Mouse (Mus musculus) heart, embryonic 11.5 days (tissue): ENCODE results near the gene Dad1. TPM values are rescaled to one million over a fixed set of nuclear protein-coding genes. Genes with fewer than 3 reads are reported as not detected.

ENCODE experiments used
- ATAC-seq: fragments of 200-750 bp; cut with Nextera tagmentation; replicated peaks from 2 replicates; pipeline ENCODE4 v1.8.0; 2017; ENCODE audit warnings: moderate library complexity; ENCODE audit not compliant: insufficient number of reproducible peaks, low FRiP score, low TSS enrichment
- H3K27ac ChIP-seq: fragments of 300-500 bp; sonication (generic); 2 replicates; pipeline ENCODE4 v1.5.1; 2014; ENCODE audit warnings: mild to moderate bottlenecking, low read depth, low read length
- H3K27me3 ChIP-seq: fragments of 300-500 bp; sonication (generic); 2 replicates; pipeline ENCODE4 v1.6.1; 2014; ENCODE audit warnings: mild to moderate bottlenecking, low read length, mixed read lengths; ENCODE audit not compliant: control insufficient read depth, insufficient read depth
- H3K36me3 ChIP-seq: fragments of 300-500 bp; sonication (generic); 2 replicates; pipeline ENCODE4 v1.6.1; 2014; ENCODE audit warnings: mild to moderate bottlenecking, low read length, moderate library complexity, mixed read lengths; ENCODE audit not compliant: control insufficient read depth, insufficient read depth
- H3K4me1 ChIP-seq: fragments of 300-500 bp; sonication (generic); 2 replicates; pipeline ENCODE4 v1.6.1; 2014; ENCODE audit warnings: low read length; ENCODE audit not compliant: control insufficient read depth, insufficient read depth
- H3K4me2 ChIP-seq: fragments of 300-500 bp; sonication (generic); 2 replicates; pipeline ENCODE4 v1.6.1; 2014; ENCODE audit warnings: mild to moderate bottlenecking, moderate library complexity
- H3K4me3 ChIP-seq: fragments of 300-500 bp; sonication (generic); 2 replicates; pipeline ENCODE4 v1.5.1; 2014; ENCODE audit warnings: low read depth, low read length
- H3K9ac ChIP-seq: fragments of 300-500 bp; sonication (generic); 2 replicates; pipeline ENCODE4 v1.6.1; 2014; ENCODE audit warnings: mild to moderate bottlenecking, low read depth, low read length, moderate library complexity
- H3K9me3 ChIP-seq: fragments of 300-500 bp; sonication (generic); replicated peaks from 2 replicates; pipeline ENCODE4 v1.6.1; 2016; ENCODE audit warnings: low read length; ENCODE audit not compliant: control insufficient read depth
- WGBS: fragments of 180-500 bp; shearing (Covaris S2); extraction: QIAGEN DNeasy Blood & Tissue Kit; methylation state at CpG from one replicate; pipeline ENCODE4 v1.1.7; 2014; ENCODE audit not compliant: insufficient replicate concordance; 5-methylcytosine and 5-hydroxymethylcytosine counted together
- polyA plus RNA-seq: library from polyadenylated mRNA; unstranded; fragments of >200 nt; fragmentation: Nextera tagmentation; extraction: Ambion mirVana; gene quantifications from 2 replicates; pipeline ENCODE4 v1.2.1, GENCODE M21; 2014

The Dad1 gene
- polyA plus RNA-seq, 1 experiment from 2014 or later, result 395 TPM

DNA sequence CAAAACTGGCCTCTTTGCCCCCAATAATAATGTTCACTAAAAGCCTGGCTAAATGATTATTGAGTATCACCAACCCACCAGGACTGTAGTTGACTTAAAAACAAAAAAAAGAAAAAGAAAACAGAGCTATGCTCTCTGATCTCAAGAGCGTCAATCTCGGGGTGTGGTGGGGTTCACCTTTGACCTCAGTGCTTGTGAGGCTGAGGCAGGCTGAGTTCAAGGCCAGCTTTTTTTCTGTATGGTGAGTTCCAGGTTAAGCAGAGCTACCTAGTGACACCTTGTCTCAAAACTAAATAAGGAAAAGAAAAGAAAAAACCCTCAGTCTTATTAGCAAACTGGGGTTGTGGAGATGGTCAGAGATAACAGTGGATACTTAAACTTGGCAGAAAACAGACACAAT, 43.5 kb downstream of the Dad1 start:
- no peak overlapping the region for H3K9ac ChIP-seq
- H3K4me1 ChIP-seq, result peaks cover 28% of the 10 kb centered on the region
- no peak overlapping the region for H3K4me2 ChIP-seq
- H3K27ac ChIP-seq, result no peak overlapping the region
- no peak for ATAC-seq
- no peaks in the 10 kb centered on the region for H3K27me3 ChIP-seq
- H3K36me3 ChIP-seq, result no peaks in the 10 kb centered on the region
- H3K9me3 ChIP-seq, result no peaks in the 10 kb centered on the region
- WGBS, result 85% methylated on average over 2 of the region's 2 CpGs
- H3K4me3 ChIP-seq, result no peak overlapping the region

DNA sequence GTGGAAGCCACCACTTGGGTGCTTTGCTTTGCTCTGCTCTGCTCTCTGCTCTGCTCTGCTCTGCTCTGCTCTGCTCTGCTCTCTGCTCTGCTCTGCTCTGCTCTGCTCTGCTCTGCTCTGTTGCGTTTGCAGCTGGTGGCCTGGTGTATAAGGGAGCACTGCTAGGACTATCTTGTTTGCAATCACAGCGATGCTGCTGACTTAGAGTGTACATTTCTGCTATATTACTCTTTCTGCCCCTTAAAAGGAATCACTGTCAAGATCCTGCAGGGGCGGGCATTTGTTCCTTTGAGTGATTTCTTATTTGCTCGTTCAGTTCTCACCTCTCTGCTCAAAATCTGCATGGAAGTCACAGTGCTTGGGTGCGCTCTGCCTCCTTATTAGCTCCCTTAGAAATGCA, 44.0 kb downstream of the Dad1 start:
- 79% methylated on average over 5 of the region's 5 CpGs for WGBS

DNA sequence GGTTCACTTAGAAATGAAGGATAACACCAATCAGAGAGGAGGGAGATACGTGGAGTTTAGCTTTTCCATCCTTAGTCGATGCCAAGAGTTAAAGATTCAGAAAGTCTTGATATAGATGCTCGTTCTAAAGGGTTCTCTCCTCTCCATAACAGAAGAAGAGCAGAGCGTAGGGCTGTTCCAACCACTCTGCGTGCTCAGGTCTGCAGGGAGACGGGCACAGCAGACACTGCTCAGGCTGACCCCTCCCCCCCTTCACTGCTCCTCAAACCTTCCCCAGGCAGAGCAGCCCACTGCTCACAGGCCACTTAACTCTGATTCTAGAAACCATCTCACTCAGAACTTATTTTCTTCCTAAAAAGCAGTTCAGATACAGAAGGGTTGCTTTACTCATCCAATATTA, 45.2 kb downstream of the Dad1 start:
- Histone ChIP-seq H3K27ac (no peak overlapping the region), H3K4me3 (no peak overlapping the region), H3K4me1 (peaks cover 29% of the 10 kb centered on the region), H3K9ac (no peak overlapping the region), H3K4me2 (no peak overlapping the region), H3K9me3 (no peaks in the 10 kb centered on the region), H3K36me3 (no peaks in the 10 kb centered on the region), H3K27me3 (no peaks in the 10 kb centered on the region)
- ATAC-seq, result no peak
- 43% methylated on average over 6 of the region's 6 CpGs for WGBS

More for the DNA sequence above, 44.0 kb downstream of the Dad1 start:
- no peaks in the 10 kb centered on the region for H3K9me3 ChIP-seq
- no peaks in the 10 kb centered on the region for H3K27me3 ChIP-seq
- no peak overlapping the region for H3K9ac ChIP-seq
- H3K4me1 ChIP-seq, result peaks cover 24% of the 10 kb centered on the region
- ATAC-seq, result no peak
- no peak overlapping the region for H3K4me2 ChIP-seq
- no peak overlapping the region for H3K4me3 ChIP-seq
- H3K36me3 ChIP-seq, result no peaks in the 10 kb centered on the region
- H3K27ac ChIP-seq, result no peak overlapping the region

DNA sequence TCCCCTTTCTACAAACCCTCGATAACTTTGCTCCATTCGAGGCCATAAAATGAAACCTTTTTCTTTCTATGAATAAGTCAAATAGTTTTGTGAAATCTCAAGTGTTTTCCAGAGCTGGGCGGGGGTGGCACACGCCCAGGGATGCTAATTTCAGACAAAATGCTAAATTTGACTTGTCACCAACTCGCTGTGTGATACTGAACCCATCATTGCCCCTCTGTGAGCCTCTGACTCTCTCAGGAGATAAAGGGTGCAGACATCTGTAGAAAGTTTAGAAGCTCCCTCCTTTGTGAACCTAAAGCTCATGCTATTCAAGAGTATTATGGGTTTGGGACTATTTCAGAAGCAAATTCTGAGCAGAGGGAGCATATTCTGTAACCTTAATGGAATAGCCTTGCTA, 46.0 kb downstream of the Dad1 start:
- ATAC-seq, result no peak
- Histone ChIP-seq H3K27me3 (no peaks in the 10 kb centered on the region), H3K27ac (no peak overlapping the region), H3K36me3 (no peaks in the 10 kb centered on the region), H3K4me3 (no peak overlapping the region), H3K4me1 (peaks cover 29% of the 10 kb centered on the region), H3K9me3 (no peaks in the 10 kb centered on the region), H3K4me2 (no peak overlapping the region), H3K9ac (no peak overlapping the region)
- WGBS, result 57% methylated on average over 5 of the region's 5 CpGs

DNA sequence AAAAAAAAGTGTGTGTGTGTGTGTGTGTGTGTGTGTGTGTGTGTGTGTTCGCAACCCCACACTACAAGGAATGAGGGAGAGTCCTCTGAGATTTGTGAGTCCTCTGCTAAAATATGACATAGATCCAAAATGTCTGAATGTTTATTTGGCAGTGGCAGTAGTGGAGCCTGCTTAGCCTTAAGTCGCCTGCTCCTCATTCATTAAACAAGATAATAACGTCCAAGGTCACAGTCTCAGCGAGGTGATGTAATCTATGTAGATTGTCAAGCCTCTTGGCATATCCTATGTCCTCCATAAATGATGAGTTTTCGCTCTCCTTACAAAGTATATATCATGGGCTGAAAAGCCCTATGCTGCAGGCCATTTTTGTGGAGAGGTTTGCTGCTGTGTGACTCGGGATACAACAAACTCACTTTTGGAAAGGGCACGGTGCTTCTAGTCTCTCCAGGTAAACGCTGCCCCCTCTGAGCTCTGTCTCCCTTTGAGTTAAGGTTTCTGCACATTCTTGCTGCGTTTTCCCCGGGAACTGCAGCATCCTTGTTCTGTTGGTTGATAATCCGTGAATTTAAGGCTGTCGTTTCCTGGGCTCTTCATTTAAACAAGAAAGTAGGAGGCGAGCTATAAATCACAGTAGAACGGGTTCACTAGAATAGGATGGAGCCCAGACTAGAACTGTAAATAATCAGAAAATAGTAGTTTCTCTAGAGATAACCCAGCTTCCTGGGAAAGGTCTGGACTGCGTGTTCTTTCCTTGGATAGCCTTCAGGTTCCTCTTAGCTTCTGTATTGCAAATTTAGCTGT, 47.0 kb downstream of the Dad1 start:
- 48% methylated on average over 15 of the region's 15 CpGs for WGBS
- H3K27ac ChIP-seq, result no peak overlapping the region; the same call in 1 of the 2 replicates
- no peak for ATAC-seq
- no peaks in the 10 kb centered on the region for H3K36me3 ChIP-seq
- H3K27me3 ChIP-seq, result no peaks in the 10 kb centered on the region
- H3K4me2 ChIP-seq, result no peak overlapping the region
- peaks cover 29% of the 10 kb centered on the region for H3K4me1 ChIP-seq
- H3K9me3 ChIP-seq, result no peaks in the 10 kb centered on the region
- H3K4me3 ChIP-seq, result no peak overlapping the region
- H3K9ac ChIP-seq, result no peak overlapping the region

DNA sequence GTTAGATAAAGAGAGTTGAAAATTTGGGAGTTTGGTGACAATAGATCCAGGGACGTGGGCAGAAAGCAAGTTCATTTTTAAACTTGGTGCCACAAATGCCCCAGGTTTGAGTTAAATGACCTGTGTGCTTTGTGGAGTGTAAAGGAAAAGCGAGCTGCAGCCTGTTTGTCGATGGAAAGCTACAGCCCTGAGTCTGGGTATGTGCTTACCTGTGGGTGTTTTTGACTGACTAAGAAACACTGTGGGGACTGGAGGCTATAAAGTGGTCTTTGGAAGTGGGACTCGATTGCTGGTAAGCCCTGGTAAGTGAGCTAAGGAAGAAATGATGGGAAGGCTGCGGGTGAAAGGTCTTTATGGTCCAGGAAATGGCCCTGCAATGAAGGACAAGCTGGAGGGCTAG, 47.6 kb downstream of the Dad1 start:
- WGBS, result 76% methylated on average over 5 of the region's 5 CpGs
- Histone ChIP-seq H3K36me3 (no peaks in the 10 kb centered on the region), H3K27ac (no peak overlapping the region), H3K4me3 (no peak overlapping the region), H3K9me3 (no peaks in the 10 kb centered on the region), H3K4me1 (peaks cover 29% of the 10 kb centered on the region), H3K27me3 (no peaks in the 10 kb centered on the region), H3K9ac (no peak overlapping the region), H3K4me2 (no peak overlapping the region)
- ATAC-seq, result no peak

DNA sequence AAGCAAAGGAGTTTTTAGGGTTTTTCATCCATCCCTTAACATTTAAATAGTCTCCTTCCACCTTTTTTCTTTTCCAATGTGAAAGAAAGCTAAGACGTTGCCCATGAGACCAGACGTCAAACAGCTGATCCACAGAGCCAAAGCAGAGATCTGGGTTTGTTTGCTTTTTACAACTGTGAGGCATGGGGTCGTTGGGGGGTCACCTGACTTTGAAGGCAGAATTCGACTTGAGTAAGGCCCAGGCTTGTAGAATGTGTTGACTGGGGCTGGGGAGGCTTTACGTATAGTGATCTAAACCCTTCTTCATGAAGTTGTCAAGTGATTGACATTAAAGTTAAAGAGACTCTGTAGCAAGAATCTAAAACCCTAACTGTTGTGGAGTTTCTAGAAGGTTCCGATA, 48.0 kb downstream of the Dad1 start:
- Histone ChIP-seq H3K9ac (no peak overlapping the region), H3K4me1 (peaks cover 29% of the 10 kb centered on the region), H3K4me2 (no peak overlapping the region), H3K27me3 (no peaks in the 10 kb centered on the region), H3K9me3 (no peaks in the 10 kb centered on the region), H3K4me3 (no peak overlapping the region), H3K36me3 (no peaks in the 10 kb centered on the region), H3K27ac (no peak overlapping the region)
- no peak for ATAC-seq
- 39% methylated on average over 6 of the region's 6 CpGs for WGBS

DNA sequence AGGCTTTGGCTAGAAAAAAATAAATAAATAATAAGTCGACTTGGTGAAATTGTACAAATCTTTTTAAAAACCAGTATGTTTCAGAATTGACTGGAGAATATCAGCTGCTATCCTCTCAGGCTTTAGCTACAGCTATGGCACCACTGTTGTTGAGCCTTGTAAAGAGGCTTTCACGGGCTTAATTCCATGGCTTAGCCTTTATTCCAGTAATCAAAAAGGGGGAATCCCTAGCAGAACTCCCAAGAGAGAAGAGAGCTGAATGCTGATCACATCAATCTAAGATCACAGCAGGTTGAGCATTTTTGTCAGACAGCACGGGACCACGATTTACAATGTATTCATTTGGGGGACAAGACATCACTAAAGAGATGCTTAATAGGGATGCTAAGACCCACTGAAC, 49.1 kb downstream of the Dad1 start:
- WGBS, result 63% methylated on average over 4 of the region's 4 CpGs
- no peak overlapping the region for H3K4me3 ChIP-seq
- ATAC-seq, result no peak
- peaks cover 31% of the 10 kb centered on the region for H3K4me1 ChIP-seq
- no peak overlapping the region; the same call in 1 of the 2 replicates for H3K27ac ChIP-seq
- H3K27me3 ChIP-seq, result no peaks in the 10 kb centered on the region
- no peak overlapping the region for H3K9ac ChIP-seq
- H3K4me2 ChIP-seq, result no peak overlapping the region
- H3K36me3 ChIP-seq, result no peaks in the 10 kb centered on the region
- H3K9me3 ChIP-seq, result no peaks in the 10 kb centered on the region

DNA sequence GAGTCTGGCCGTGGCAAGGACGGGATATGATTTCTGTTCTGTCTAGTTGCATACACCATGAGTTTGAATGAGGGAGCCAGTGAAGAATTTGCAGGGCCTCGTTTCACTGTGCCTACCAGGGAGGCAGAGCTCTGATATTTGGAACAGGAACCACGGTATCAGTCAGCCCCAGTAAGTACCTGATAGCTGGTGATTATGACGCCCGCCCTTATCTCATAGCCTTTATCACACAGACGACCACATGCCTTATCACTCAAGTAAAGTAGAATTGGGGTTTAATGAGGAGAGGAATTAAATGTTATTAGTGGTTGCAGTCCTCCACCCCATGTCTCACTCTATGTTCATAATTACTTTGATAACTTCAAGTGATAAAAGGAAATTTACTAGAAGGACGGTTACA, 49.6 kb downstream of the Dad1 start:
- no peak overlapping the region for H3K4me2 ChIP-seq
- H3K9ac ChIP-seq, result no peak overlapping the region
- no peaks in the 10 kb centered on the region for H3K9me3 ChIP-seq
- peaks cover 31% of the 10 kb centered on the region for H3K4me1 ChIP-seq
- ATAC-seq, result no peak
- no peak overlapping the region for H3K4me3 ChIP-seq
- H3K27ac ChIP-seq, result no peak overlapping the region
- no peaks in the 10 kb centered on the region for H3K36me3 ChIP-seq
- 24% methylated on average over 8 of the region's 8 CpGs for WGBS
- no peaks in the 10 kb centered on the region for H3K27me3 ChIP-seq
